Mouse (Mus musculus) 416B (cell line): ENCODE results near the gene Thap11.
"Not testable (repeated sequence)": the region's sequence is repeated elsewhere in the genome, so short reads cannot be mapped to it uniquely, and the experiment has no call there.

Experiments
- DNase-seq: peaks from one replicate; pipeline ENCODE4 v3.0.0; 2011; ENCODE audit warnings: low read depth

Thap11 gene

GRCm38 (mm10) chr8:105854715-105855216 lies at the start of gene Thap11:
Thap11 (plus strand) TSS chr8:105855132.
- peak; percentile 95 for DNase-seq

GRCm38 (mm10) chr8:105805346-105805745 lies 49.6 kb upstream of the Thap11 start:
- no peak for DNase-seq

- no peak for DNase-seq
These were observed 49.0 kb upstream of the Thap11 start for GRCm38 (mm10) chr8:105805964-105806363.

GRCm38 (mm10) chr8:105807766-105808165 lies 47.2 kb upstream of the Thap11 start:
- no peak for DNase-seq

- DNase-seq: peak; percentile 32
These were observed 46.5 kb upstream of the Thap11 start for GRCm38 (mm10) chr8:105808480-105808879.

GRCm38 (mm10) chr8:105810245-105810786 lies 44.6 kb upstream of the Thap11 start:
- DNase-seq: no peak

- no peak for DNase-seq
These were observed 43.9 kb upstream of the Thap11 start for GRCm38 (mm10) chr8:105811061-105811460.

- DNase-seq: no peak
These were observed 43.4 kb upstream of the Thap11 start for GRCm38 (mm10) chr8:105811543-105811942.

- no peak for DNase-seq
These were observed 42.4 kb upstream of the Thap11 start for GRCm38 (mm10) chr8:105812511-105812910.

- no peak for DNase-seq
These were observed 41.7 kb upstream of the Thap11 start for GRCm38 (mm10) chr8:105813241-105813640.

GRCm38 (mm10) chr8:105819659-105820058 lies 35.3 kb upstream of the Thap11 start:
- DNase-seq: no peak

GRCm38 (mm10) chr8:105820925-105821324 lies 34.0 kb upstream of the Thap11 start:
- DNase-seq: no peak

- no peak for DNase-seq
These were observed 29.4 kb upstream of the Thap11 start for GRCm38 (mm10) chr8:105825506-105825905.

- peak; percentile 34 for DNase-seq
These were observed 28.6 kb upstream of the Thap11 start for GRCm38 (mm10) chr8:105826379-105826778.

- peak; percentile 100 for DNase-seq
These were observed 27.8 kb upstream of the Thap11 start, which contains the start of the genes Ranbp10 and Tsnaxip1 for GRCm38 (mm10) chr8:105826861-105827848. Ranbp10 (minus strand) TSS chr8:105827350. Tsnaxip1 (plus strand) TSS chr8:105827731.

- DNase-seq: not testable (repeated sequence)
These were observed 21.2 kb upstream of the Thap11 start for GRCm38 (mm10) chr8:105833740-105834139.

- peak; percentile 90 for DNase-seq
These were observed 19.6 kb upstream of the Thap11 start for GRCm38 (mm10) chr8:105835318-105835717.

- no peak for DNase-seq
These were observed 17.9 kb upstream of the Thap11 start for GRCm38 (mm10) chr8:105836991-105837390.

- no peak for DNase-seq
These were observed 15.7 kb upstream of the Thap11 start for GRCm38 (mm10) chr8:105839209-105839608.

- peak; percentile 90 for DNase-seq
These were observed 8.3 kb upstream of the Thap11 start for GRCm38 (mm10) chr8:105846678-105847077.

GRCm38 (mm10) chr8:105850014-105850413 lies 4.9 kb upstream of the Thap11 start:
- DNase-seq: no peak

- no peak for DNase-seq
These were observed 4.3 kb upstream of the Thap11 start for GRCm38 (mm10) chr8:105850611-105851010.

- DNase-seq: peak; percentile 95
These were observed 3.2 kb upstream of the Thap11 start for GRCm38 (mm10) chr8:105851651-105852143.
